Mouse (Mus musculus) CH12.LX (cell line): ENCODE measurements around the gene Cyp2d11. TPM values are rescaled to one million over a fixed set of nuclear protein-coding genes. Genes with fewer than 3 reads are reported as not detected.

Experiments used
- DNase-seq: peaks from one replicate; pipeline ENCODE4 v3.0.0-alpha.2; 2013; ENCODE audit errors: extremely low read depth
- H3K27ac ChIP-seq: 2 replicates; pipeline ENCODE4 v1.5.1; 2012; ENCODE audit warnings: low read depth, mild to moderate bottlenecking, control low read depth, moderate library complexity; ENCODE audit not compliant: insufficient read depth
- H3K27me3 ChIP-seq: replicated peaks from 2 replicates; pipeline ENCODE3; 2012; ENCODE audit warnings: inconsistent platforms
- H3K36me3 ChIP-seq, 2 experiments: replicated peaks in 1 of 2; 2 replicates each; pipeline versions ENCODE3 to v1.6.1; 2012; ENCODE audit warnings: inconsistent platforms in 1 of 2, low read length in 1 of 2, mild to moderate bottlenecking in 1 of 2, mixed read lengths in 1 of 2, moderate library complexity in 1 of 2; ENCODE audit not compliant: control insufficient read depth in 1 of 2, insufficient read depth in 1 of 2
- H3K4me1 ChIP-seq, 2 experiments: 2 replicates each; pipeline ENCODE4 v1.6.1; 2012; ENCODE audit warnings: inconsistent platforms in 1 of 2, moderate library complexity in 1 of 2; ENCODE audit not compliant: insufficient read depth in 2 of 2, control insufficient read depth in 1 of 2
- H3K4me2 ChIP-seq: 2 replicates; pipeline ENCODE4 v1.6.1; 2012; ENCODE audit warnings: low read depth, mild to moderate bottlenecking, control low read depth; ENCODE audit not compliant: poor library complexity, insufficient read depth, severe bottlenecking
- H3K4me3 ChIP-seq, 3 experiments: fragments of 150-350 bp in 1 of 3; sonication (generic) in 1 of 3; replicated peaks in 1 of 3; 2 replicates each; pipeline versions ENCODE3 to v1.5.1; 2011 to 2012; ENCODE audit warnings: low read depth in 2 of 3, low read length in 2 of 3, mild to moderate bottlenecking in 2 of 3, moderate library complexity in 2 of 3, control low read depth in 1 of 3, improper control_type of control experiment in 1 of 3, inconsistent platforms in 1 of 3, mixed read lengths in 1 of 3; ENCODE audit not compliant: poor library complexity in 1 of 3
- H3K79me2 ChIP-seq: replicated peaks from 2 replicates; pipeline ENCODE4 v1.6.1; 2012; ENCODE audit warnings: mild to moderate bottlenecking, moderate library complexity; ENCODE audit not compliant: control insufficient read depth, poor library complexity, insufficient read depth, severe bottlenecking; ENCODE audit errors: extremely low read depth
- H3K9ac ChIP-seq: 2 replicates; pipeline ENCODE4 v1.6.1; 2012; ENCODE audit warnings: low read depth, mild to moderate bottlenecking, control low read depth, moderate library complexity; ENCODE audit not compliant: insufficient read depth
- H3K9me3 ChIP-seq: replicated peaks from 2 replicates; pipeline ENCODE3; 2012; ENCODE audit warnings: low read length, inconsistent platforms, mixed read lengths
- CHD1 ChIP-seq: IDR thresholded peaks from 2 replicates; pipeline ENCODE4 v1.6.1; 2012; ENCODE audit warnings: low read depth, low read length, improper control_type of control experiment, inconsistent platforms
- ELF1 ChIP-seq: IDR thresholded peaks from 2 replicates; pipeline ENCODE4 v1.6.1; 2014; ENCODE audit warnings: low read depth, mild to moderate bottlenecking, inconsistent platforms, low read length, improper control_type of control experiment
- EP300 ChIP-seq: IDR thresholded peaks from 2 replicates; pipeline ENCODE4 v1.6.1; 2011; ENCODE audit warnings: low read length, improper control_type of control experiment
- ETS1 ChIP-seq: conservative IDR thresholded peaks from 2 replicates; pipeline ENCODE4 v1.6.1; 2012; ENCODE audit warnings: low read depth, mild to moderate bottlenecking, inconsistent platforms, low read length, improper control_type of control experiment, moderate library complexity
- GABPA ChIP-seq: IDR thresholded peaks from 2 replicates; pipeline ENCODE4 v1.6.1; 2012; ENCODE audit warnings: low read depth, low read length, improper control_type of control experiment, inconsistent platforms; ENCODE audit not compliant: insufficient replicate concordance
- HCFC1 ChIP-seq: IDR thresholded peaks from 2 replicates; pipeline ENCODE4 v1.6.1; 2012; ENCODE audit warnings: low read depth, mild to moderate bottlenecking, inconsistent platforms, low read length, improper control_type of control experiment
- IRF4 ChIP-seq: IDR thresholded peaks from 2 replicates; pipeline ENCODE4 v1.6.1; 2014; ENCODE audit warnings: low read depth, mild to moderate bottlenecking, inconsistent platforms, low read length, improper control_type of control experiment
- JUND ChIP-seq: conservative IDR thresholded peaks from 2 replicates; pipeline ENCODE4 v1.6.1; 2011; ENCODE audit warnings: low read depth, low read length, improper control_type of control experiment
- MAFK ChIP-seq: IDR thresholded peaks from 2 replicates; pipeline ENCODE4 v1.6.1; 2011; ENCODE audit warnings: low read length, improper control_type of control experiment; ENCODE audit not compliant: insufficient replicate concordance
- MEF2A ChIP-seq: IDR thresholded peaks from 2 replicates; pipeline ENCODE4 v1.6.1; 2014; ENCODE audit warnings: low read depth, mild to moderate bottlenecking, inconsistent platforms, low read length, improper control_type of control experiment, borderline replicate concordance
- MXI1 ChIP-seq: IDR thresholded peaks from 2 replicates; pipeline ENCODE4 v1.6.1; 2011; ENCODE audit warnings: mild to moderate bottlenecking, low read depth, low read length, improper control_type of control experiment
- NELFE ChIP-seq: IDR thresholded peaks from 2 replicates; pipeline ENCODE4 v1.6.1; 2011; ENCODE audit warnings: low read depth, low read length, improper control_type of control experiment
- PAX5 ChIP-seq: IDR thresholded peaks from 2 replicates; pipeline ENCODE4 v1.6.1; 2012; ENCODE audit warnings: low read length, inconsistent platforms, mixed read lengths
- POLR2A ChIP-seq: IDR thresholded peaks from 2 replicates; pipeline ENCODE4 v1.6.1; 2011; ENCODE audit warnings: low read depth, mild to moderate bottlenecking, improper control_type of control experiment, low read length
- RAD21 ChIP-seq: IDR thresholded peaks from 2 replicates; pipeline ENCODE4 v1.6.1; 2011; ENCODE audit warnings: low read depth, mild to moderate bottlenecking, low read length, improper control_type of control experiment, moderate library complexity
- SIN3A ChIP-seq: IDR thresholded peaks from 2 replicates; pipeline ENCODE4 v1.6.1; 2012; ENCODE audit warnings: low read length, improper control_type of control experiment, inconsistent platforms
- TBP ChIP-seq: conservative IDR thresholded peaks from 2 replicates; pipeline ENCODE4 v1.6.1; 2011; ENCODE audit warnings: low read depth, low read length, improper control_type of control experiment
- UBTF ChIP-seq: IDR thresholded peaks from 2 replicates; pipeline ENCODE4 v1.6.1; 2012; ENCODE audit warnings: low read depth, mild to moderate bottlenecking, inconsistent platforms, low read length, improper control_type of control experiment, moderate library complexity
- USF2 ChIP-seq: conservative IDR thresholded peaks from 2 replicates; pipeline ENCODE4 v1.6.1; 2011; ENCODE audit warnings: low read depth, low read length, improper control_type of control experiment
- ZC3H11A ChIP-seq: IDR thresholded peaks from 2 replicates; pipeline ENCODE4 v1.6.1; 2012; ENCODE audit warnings: low read depth, mild to moderate bottlenecking, inconsistent platforms, low read length, improper control_type of control experiment
- ZNF384 ChIP-seq: IDR thresholded peaks from 2 replicates; pipeline ENCODE4 v1.6.1; 2012; ENCODE audit warnings: low read depth, low read length, improper control_type of control experiment, inconsistent platforms
- dilution Hi-C: fragments of 300-500 bp; cut with MboI; formaldehyde crosslinking; loops from 2 replicates; pipeline ENCODE4 v1.14.3; 2020; ENCODE audit warnings: low sequenced_read_pairs; ENCODE audit not compliant: extremely low pct_unique_long_range_greater_than_20kb, extremely low pct_ligation_motif_present
- in situ Hi-C: fragments of 300-500 bp; cut with MboI; formaldehyde crosslinking; loops from 3 replicates; pipeline ENCODE4 v1.14.3; 2019; ENCODE audit warnings: low sequenced_read_pairs, low pct_ligation_motif_present, low pct_unique_long_range_greater_than_20kb, mixed read lengths
- polyA plus RNA-seq: library from polyadenylated mRNA; unstranded; fragments of >175 nt; gene quantifications from 2 replicates; pipeline ENCODE4 v1.2.1, GENCODE M21; 2012; ENCODE audit warnings: low read depth; ENCODE audit not compliant: insufficient read length
- total RNA-seq, 2 experiments: library from RNA; depleted of rRNA; stranded (reverse); fragments of 300-350 nt in 1 of 2; fragments of >200 nt in 1 of 2; gene quantifications; 2 replicates each; pipeline ENCODE4 v1.2.3; 2012 to 2014

Gene Cyp2d11
- total and polyA plus RNA-seq, 3 experiments = not detected

DNA sequence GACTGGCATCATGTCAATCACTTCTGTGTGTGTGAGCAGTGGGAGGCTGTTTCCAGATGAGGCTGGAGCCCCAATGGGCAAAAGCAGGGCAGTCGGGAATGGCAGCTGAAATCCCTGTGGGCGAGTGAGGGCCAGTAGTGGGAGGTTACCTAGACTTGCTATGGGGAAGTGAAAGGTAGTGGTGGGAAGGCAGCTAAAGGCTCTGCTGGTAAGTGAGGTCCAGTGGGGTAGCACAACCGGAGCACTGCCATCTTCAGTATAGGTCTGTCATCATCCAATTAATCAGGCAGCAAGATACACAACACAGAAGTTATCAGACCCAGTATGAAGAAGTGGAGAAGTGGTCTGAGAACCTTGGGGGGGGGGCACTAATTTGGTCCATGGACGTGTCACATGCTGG is 13.7 kb upstream of the Cyp2d11 start:
- DNase-seq = no peak
- Histone ChIP-seq H3K27me3 (peaks cover 36% of the 10 kb centered on the region), H3K4me3 (no peak overlapping the region), H3K4me2 (peak overlapping the region; percentile 33; the same call in 1 of the 2 replicates), H3K9me3 (no peaks in the 10 kb centered on the region), H3K36me3 (no peaks in the 10 kb centered on the region), H3K79me2 (no peaks in the 10 kb centered on the region), H3K27ac (no peak overlapping the region), H3K4me1 (peaks cover 9 to 10% of the 10 kb centered on the region in 2 experiments; a peak in 3 of 4 replicates), H3K9ac (no peak overlapping the region)
- dilution Hi-C loops (no loop called here), in situ Hi-C loops (no loop called here)
- TF ChIP-seq PAX5 (no peak), HCFC1 (no peak), ZNF384 (no peak), IRF4 (peak; percentile 57; the same call in 1 of the 2 replicates), MEF2A (no peak), EP300 (peak; percentile 36; the same call in 1 of the 2 replicates), POLR2A (no peak), USF2 (no peak), ZC3H11A (no peak)

GRCm38 (mm10) chr15:82406981-82407380 is 13.2 kb upstream of the Cyp2d11 start, which contains the start of gene Cyp2d10:
Gene Cyp2d10 (minus strand): TSS chr15:82407195.
- no peaks in the 10 kb centered on the region for H3K79me2 ChIP-seq
- H3K36me3 ChIP-seq = no peaks in the 10 kb centered on the region
- H3K4me1 ChIP-seq = peaks cover 9 to 10% of the 10 kb centered on the region in 2 experiments; a peak in 3 of 4 replicates
- H3K4me3 ChIP-seq = no peak within 1 kb of the TSS
- peaks cover 42% of the 10 kb centered on the region for H3K27me3 ChIP-seq
- peak within 1 kb of the TSS; percentile 33; the same call in 1 of the 2 replicates for H3K4me2 ChIP-seq
- H3K9me3 ChIP-seq = no peaks in the 10 kb centered on the region
- no peak within 1 kb of the TSS for H3K9ac ChIP-seq
- in situ Hi-C loops (no loop called here), dilution Hi-C loops (no loop called here)
- no peak within 1 kb of the TSS for H3K27ac ChIP-seq
- no peak for TF ChIP-seq ELF1
- TF ChIP-seq RAD21 = no peak
- no peak for TF ChIP-seq IRF4
- TF ChIP-seq NELFE = no peak
- no peak for TF ChIP-seq GABPA
- no peak for TF ChIP-seq MAFK
- TF ChIP-seq TBP = no peak
- no peak for TF ChIP-seq PAX5
- TF ChIP-seq MEF2A = no peak
- TF ChIP-seq MXI1 = no peak
- TF ChIP-seq SIN3A = no peak
- TF ChIP-seq EP300 = no peak
- no peak for TF ChIP-seq JUND
- no peak for TF ChIP-seq UBTF
- no peak for TF ChIP-seq ETS1
- no peak for TF ChIP-seq HCFC1
- TF ChIP-seq CHD1 = no peak
- TF ChIP-seq, all 38 proteins: peak for 0
- DNase-seq = no peak
